Mouse (Mus musculus) myocyte (in vitro differentiated cells): ENCODE results near the gene Cpn1.

Experiments
- CEBPB ChIP-seq: IDR thresholded peaks from 2 replicates; pipeline ENCODE4 v1.6.1; 2011; ENCODE audit warnings: mild to moderate bottlenecking, moderate library complexity; ENCODE audit not compliant: poor library complexity, insufficient read depth, severe bottlenecking
- E2F4 ChIP-seq: IDR thresholded peaks from one replicate; pipeline ENCODE4 v1.6.1; 2011; ENCODE audit warnings: mild to moderate bottlenecking, control low read depth, moderate library complexity; ENCODE audit not compliant: insufficient read depth
- MAX ChIP-seq: IDR thresholded peaks from one replicate; pipeline ENCODE4 v1.6.1; 2011; ENCODE audit warnings: low read depth, mild to moderate bottlenecking, control low read depth
- MYOD1 ChIP-seq, 3 experiments: IDR thresholded peaks; one replicate each; pipeline ENCODE4 v1.6.1; 2011; ENCODE audit warnings: control low read depth in 2 of 3, low read depth in 2 of 3, mild to moderate bottlenecking in 2 of 3, moderate library complexity in 1 of 3; ENCODE audit not compliant: insufficient read length in 2 of 3, control insufficient read depth in 1 of 3
- MYOG ChIP-seq, 3 experiments: IDR thresholded peaks; one replicate each; pipeline ENCODE4 v1.6.1; 2011; ENCODE audit warnings: control low read depth in 2 of 3, low read depth in 2 of 3, mild to moderate bottlenecking in 2 of 3; ENCODE audit not compliant: insufficient read length in 2 of 3, control insufficient read depth in 1 of 3, insufficient read depth in 1 of 3
- POLR2A ChIP-seq: IDR thresholded peaks from one replicate; pipeline ENCODE4 v1.6.1; 2011; ENCODE audit warnings: low read depth, mild to moderate bottlenecking, control low read depth, moderate library complexity; ENCODE audit not compliant: insufficient read length
- SRF ChIP-seq: IDR thresholded peaks from one replicate; pipeline ENCODE4 v1.6.1; 2011; ENCODE audit warnings: low read depth; ENCODE audit not compliant: control insufficient read depth, insufficient read length
- TCF12 ChIP-seq: IDR thresholded peaks from one replicate; pipeline ENCODE4 v1.6.1; 2011; ENCODE audit warnings: mild to moderate bottlenecking, control low read depth; ENCODE audit not compliant: poor library complexity, insufficient read depth, severe bottlenecking
- USF1 ChIP-seq: IDR thresholded peaks from one replicate; pipeline ENCODE4 v1.6.1; 2011; ENCODE audit warnings: low read depth, mild to moderate bottlenecking, control low read depth, moderate library complexity

DNA sequence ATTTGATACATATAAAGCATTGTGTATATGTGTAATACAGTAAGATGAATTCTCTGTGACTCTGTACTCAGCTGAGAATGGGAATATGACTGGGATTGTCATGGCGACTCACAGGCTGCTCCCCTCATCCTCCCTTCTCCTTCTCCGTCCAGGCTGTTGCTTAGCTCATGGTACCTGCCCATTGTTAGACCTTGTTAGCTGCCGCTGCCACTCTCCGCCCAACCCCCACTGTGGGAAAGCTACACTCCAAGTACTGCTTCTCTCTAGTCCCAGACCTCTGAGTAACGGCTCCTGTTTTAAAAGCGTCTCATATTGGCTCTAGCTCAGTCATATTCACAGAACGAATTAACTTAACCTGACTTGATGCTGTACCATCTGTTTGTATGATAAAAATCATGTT is 33.4 kb upstream of the Cpn1 start:
- TF ChIP-seq USF1 (no peak), MAX (no peak), TCF12 (no peak), POLR2A (no peak), SRF (no peak), E2F4 (no peak), CEBPB (no peak), MYOG (IDR thresholded peaks at IDR 0.05; ENCODE audit: control insufficient read depth in 1 of 3, insufficient read depth in 1 of 3, insufficient read length in 2 of 3, low read depth in 2 of 3) (no peak), MYOD1 (IDR thresholded peaks at IDR 0.05; ENCODE audit: control insufficient read depth in 1 of 3, insufficient read length in 2 of 3, low read depth in 2 of 3) (no peak)
